Mouse (Mus musculus) left cerebral cortex, adult 2 months (tissue): Measurements from ENCODE around the gene Taf1b. TPM values are rescaled to one million over a fixed set of nuclear protein-coding genes. Genes with fewer than 3 reads are reported as not detected.
A peak's percentile ranks its signal among the peaks of the same experiment; 100 is the strongest.

Experiments
- DNase-seq, 2 experiments: peaks; one replicate each; pipeline ENCODE4 v3.0.0; 2021 to 2022; ENCODE audit warnings: low spot score in 2 of 2, mixed read lengths in 1 of 2; ENCODE audit errors: extremely low spot score in 1 of 2
- H3K27ac ChIP-seq: fragments of 200-600 bp; 2 replicates; pipeline ENCODE4 v1.8.1; 2022
- H3K4me3 ChIP-seq: fragments of 200-600 bp; 2 replicates; pipeline ENCODE4 v1.8.1; 2022
- CTCF ChIP-seq: fragments of 200-600 bp; IDR thresholded peaks from 2 replicates; pipeline ENCODE4 v1.8.1; 2022; ENCODE audit warnings: antibody characterized with exemption, mild to moderate bottlenecking, moderate library complexity
- intact Hi-C: fragments of 180-260 bp; cut with DNase I; formaldehyde crosslinking; loops from one replicate; pipeline ENCODE4 v1.15.1; 2025
- total RNA-seq, 2 experiments: library from RNA; stranded (reverse); gene quantifications; 2 replicates each; pipeline ENCODE4 v1.2.3; 2021

The Taf1b gene
- total RNA-seq, 2 experiments from 2014 or later, result 26.3 to 31.5 TPM

DNA sequence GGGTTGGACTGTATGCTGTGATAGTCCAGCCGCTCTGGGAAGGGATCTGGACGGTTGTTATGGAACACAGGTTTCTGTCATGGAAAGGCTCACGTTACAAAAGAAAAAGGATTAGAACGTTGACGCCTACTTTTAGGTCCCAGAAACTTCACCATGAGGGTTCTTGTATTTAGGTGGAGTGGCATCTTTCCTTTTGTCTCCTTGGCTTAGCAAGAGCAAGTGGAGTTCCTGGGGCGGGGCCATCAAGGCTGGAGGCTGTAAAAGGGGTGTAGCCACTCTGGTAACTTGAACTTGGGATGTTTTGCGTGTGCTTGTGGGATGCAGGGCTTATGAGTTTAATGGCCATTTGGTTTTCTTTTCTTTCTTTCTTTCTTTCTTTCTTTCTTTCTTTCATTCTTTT is 92.2 kb downstream of the Taf1b start:
- Histone ChIP-seq H3K4me3 (no peak overlapping the region), H3K27ac (no peak overlapping the region)
- TF ChIP-seq CTCF, result no peak
- no peak for DNase-seq
- intact Hi-C loops, result no loop called here

- TF ChIP-seq CTCF, result no peak
- Histone ChIP-seq H3K27ac (no peak overlapping the region), H3K4me3 (no peak overlapping the region)
- intact Hi-C loops, result no loop called here
- DNase-seq, result no peak
These were observed 93.9 kb downstream of the Taf1b start for GRCm38 (mm10) chr12:24592055-24592454.

- intact Hi-C loops, result no loop called here
- H3K27ac ChIP-seq, result peak overlapping the region; percentile 17; the same call in 1 of the 2 replicates
- TF ChIP-seq CTCF, result no peak
- DNase-seq, result peak; percentile 59 to 67
- peak overlapping the region; percentile 32 for H3K4me3 ChIP-seq
These were observed 95.0 kb downstream of the Taf1b start for GRCm38 (mm10) chr12:24592956-24593672.

DNA sequence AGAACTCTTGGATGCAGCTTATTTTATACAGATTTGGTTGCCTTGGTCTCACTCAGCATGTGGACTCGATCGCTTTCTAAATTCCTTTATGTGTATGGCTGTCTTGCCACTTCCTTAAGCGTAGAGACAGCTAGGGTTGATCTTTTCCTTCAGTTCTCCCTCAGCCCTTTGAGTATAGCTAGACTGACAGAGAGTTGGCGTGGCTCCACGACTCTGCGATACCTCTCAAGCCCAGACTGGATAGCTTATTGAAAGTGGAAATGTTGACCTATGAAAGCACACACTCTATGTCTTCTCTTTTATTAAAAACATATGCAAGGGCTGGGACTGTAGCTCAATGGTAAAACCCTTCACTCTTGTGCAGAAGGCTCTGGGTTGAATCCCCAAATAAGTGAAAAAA is 99.2 kb downstream of the Taf1b start:
- Histone ChIP-seq H3K27ac (no peak overlapping the region), H3K4me3 (no peak overlapping the region)
- intact Hi-C loops, result loop anchor here (5.0 kb wide), 2 partner anchors 60 to 75 kb away; no protein-coding TSS in a partner anchor
- TF ChIP-seq CTCF, result no peak
- DNase-seq, result no peak

DNA sequence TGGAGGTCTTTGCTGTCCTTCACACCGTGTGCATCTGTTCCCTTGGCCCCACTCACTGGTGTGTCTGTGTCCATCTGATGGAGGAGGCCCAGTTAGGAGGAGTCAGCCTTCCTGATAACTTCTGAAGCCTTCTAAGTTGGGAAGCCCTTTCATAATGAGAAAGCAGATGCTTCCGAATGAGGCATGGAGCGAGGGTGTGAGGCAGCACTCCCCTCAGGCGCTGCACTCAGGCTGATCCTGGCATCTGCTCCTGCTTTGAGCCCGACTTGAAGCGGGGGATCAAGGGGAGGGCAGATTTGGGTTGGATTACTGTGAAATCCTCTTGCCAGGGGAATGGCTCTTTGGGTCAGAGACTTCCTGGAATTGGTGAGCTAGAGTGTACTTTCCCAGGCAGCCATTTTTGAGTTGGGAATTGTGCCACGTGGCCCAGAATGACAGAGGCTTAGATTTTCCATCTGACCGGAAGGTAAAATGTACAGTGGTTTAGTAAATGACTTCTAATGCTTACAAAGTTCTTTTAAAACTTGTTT is 101.3 kb downstream of the Taf1b start:
- DNase-seq, result no peak
- Histone ChIP-seq H3K4me3 (no peak overlapping the region), H3K27ac (no peak overlapping the region)
- intact Hi-C loops, result loop anchor here (5.0 kb wide), 2 partner anchors 62 to 77 kb away; no protein-coding TSS in a partner anchor
- TF ChIP-seq CTCF, result no peak

DNA sequence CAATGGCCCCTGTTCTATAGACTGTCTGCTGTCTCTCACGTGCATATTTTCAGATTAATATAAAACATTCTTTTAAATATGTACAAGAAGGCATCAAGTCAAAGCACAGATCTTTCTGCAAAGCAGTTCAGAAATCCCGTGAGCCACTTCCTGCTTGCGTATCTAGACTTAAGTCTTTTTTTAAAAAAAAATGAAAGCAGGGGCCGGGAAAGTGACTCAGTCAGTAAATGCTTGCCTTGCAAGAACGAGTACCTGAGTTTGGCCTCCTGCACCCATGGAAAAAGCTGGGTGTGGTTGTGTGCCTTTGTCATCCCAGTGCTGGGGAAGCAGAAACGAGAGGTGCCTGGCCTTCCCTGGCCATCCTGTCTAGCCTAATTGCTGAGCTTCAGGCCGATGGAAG is 101.9 kb downstream of the Taf1b start:
- Histone ChIP-seq H3K4me3 (no peak overlapping the region), H3K27ac (no peak overlapping the region)
- no peak for DNase-seq
- TF ChIP-seq CTCF, result no peak
- intact Hi-C loops, result loop anchor here (2.0 to 5.0 kb wide), 2 partner anchors 77 to 129 kb away; no protein-coding TSS in a partner anchor

DNA sequence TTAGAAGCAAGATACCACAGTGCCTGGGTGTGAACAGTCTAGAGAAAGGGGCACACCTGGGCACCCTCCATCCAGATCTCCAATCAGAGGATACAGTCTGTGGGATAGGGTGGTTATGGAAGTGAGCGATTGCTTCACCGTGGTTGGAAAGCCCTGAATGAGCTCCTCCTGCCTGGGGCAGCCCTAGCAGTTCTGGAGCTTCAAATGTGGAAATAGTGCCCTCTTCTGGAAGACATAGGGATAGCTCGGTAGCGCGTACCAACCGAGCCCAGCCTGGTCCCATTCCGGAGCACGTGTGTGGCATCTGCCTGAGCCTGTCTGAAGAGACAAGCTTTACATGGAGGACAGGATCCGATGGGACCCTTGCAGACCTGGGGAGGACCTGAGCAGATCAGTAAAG is 102.6 kb downstream of the Taf1b start:
- DNase-seq, result peak; percentile 78 to 82
- H3K27ac ChIP-seq, result no peak overlapping the region
- peak; percentile 89 for TF ChIP-seq CTCF
- intact Hi-C loops, result loop anchor here (2.0 to 5.0 kb wide), 2 partner anchors 76 to 130 kb away; no protein-coding TSS in a partner anchor
- no peak overlapping the region for H3K4me3 ChIP-seq

- DNase-seq, result peak; percentile 58 to 69
- Histone ChIP-seq H3K4me3 (no peak overlapping the region), H3K27ac (no peak overlapping the region)
- intact Hi-C loops, result loop anchor here (1.0 to 5.0 kb wide), 2 partner anchors 74 to 94 kb away; no protein-coding TSS in a partner anchor
- TF ChIP-seq CTCF, result peak; percentile 85
These were observed 105.1 kb downstream of the Taf1b start for GRCm38 (mm10) chr12:24603266-24603665.

- TF ChIP-seq CTCF, result no peak
- DNase-seq, result no peak
- intact Hi-C loops, result no loop called here
- Histone ChIP-seq H3K27ac (no peak overlapping the region), H3K4me3 (no peak overlapping the region)
These were observed 108.0 kb downstream of the Taf1b start for GRCm38 (mm10) chr12:24606166-24606565.

Other genes with a start within 250 kb of the Taf1b start
- gene Grhl1, start 73.9 kb downstream of the Taf1b start, total RNA-seq, result 10 to 100 TPM; 13.1 to 13.2 TPM
- gene Klf11, start 152.9 kb downstream of the Taf1b start, total RNA-seq, result 1 to 10 TPM; 5.1 to 7.8 TPM
- 10 to 100 TPM; 15.2 to 20.0 TPM for gene Cys1, start 183.5 kb downstream of the Taf1b start, total RNA-seq
- gene Rrm2, start 209.9 kb downstream of the Taf1b start, total RNA-seq, result 1 to 10 TPM; 1.9 to 2.2 TPM